Mouse (Mus musculus): ENCODE measurements around the gene Ifnar2. TPM values are rescaled to one million over a fixed set of nuclear protein-coding genes. Genes with fewer than 3 reads are reported as not detected.

The Ifnar2 gene
- polyA plus RNA-seq (2015; fragmentation: Nextera tagmentation; extraction: Ambion mirVana): 67.4 and 74.0 TPM in 2 replicates

- peaks cover 29% of the 10 kb centered on the region for H3K36me3 ChIP-seq
- WGBS (ENCODE audit: insufficient replicate concordance): under 1% methylated on average over 61 of the region's 62 CpGs
- peak; percentile 96 for ATAC-seq (ENCODE audit: low read depth)
Measured at GRCm38 (mm10) chr16:91372577-91373472, at the start of gene Ifnar2. Ifnar2 (plus strand) TSS chr16:91372783.

GRCm38 (mm10) chr16:91327605-91328004 is 45.0 kb upstream of the Ifnar2 start:
- H3K4me3 ChIP-seq (replicated peaks): no peak overlapping the region
- H3K27ac ChIP-seq: no peak overlapping the region
- no peaks in the 10 kb centered on the region for H3K9me3 ChIP-seq (replicated peaks)
- H3K36me3 ChIP-seq: no peaks in the 10 kb centered on the region
- ATAC-seq (ENCODE audit: low read depth) (no peak), DNase-seq (no peak)
- no peak overlapping the region for H3K9ac ChIP-seq
- H3K4me1 ChIP-seq (replicated peaks): no peaks in the 10 kb centered on the region
- no peak overlapping the region for H3K4me2 ChIP-seq
- peaks cover 37% of the 10 kb centered on the region for H3K27me3 ChIP-seq
- 71% methylated on average over 7 of the region's 7 CpGs for WGBS (ENCODE audit: insufficient replicate concordance)

More at GRCm38 (mm10) chr16:91372577-91373472, at the start of gene Ifnar2:
- no peaks in the 10 kb centered on the region for H3K27me3 ChIP-seq
- H3K27ac ChIP-seq: peak within 1 kb of the TSS; percentile 99
- peak; percentile 86 for DNase-seq
- H3K4me3 ChIP-seq (replicated peaks): peak within 1 kb of the TSS; percentile 98
- H3K4me2 ChIP-seq: peak within 1 kb of the TSS; percentile 84
- H3K4me1 ChIP-seq (replicated peaks): peaks cover 62% of the 10 kb centered on the region
- no peaks in the 10 kb centered on the region; the same call in 1 of the 2 replicates for H3K9me3 ChIP-seq (replicated peaks)
- peak within 1 kb of the TSS; percentile 100 for H3K9ac ChIP-seq

GRCm38 (mm10) chr16:91328922-91329321 is 43.7 kb upstream of the Ifnar2 start:
- no peaks in the 10 kb centered on the region for H3K4me1 ChIP-seq (replicated peaks)
- H3K9me3 ChIP-seq (replicated peaks): no peaks in the 10 kb centered on the region
- H3K4me2 ChIP-seq: no peak overlapping the region
- DNase-seq: no peak
- H3K4me3 ChIP-seq (replicated peaks): no peak overlapping the region
- no peaks in the 10 kb centered on the region for H3K36me3 ChIP-seq
- no peak for ATAC-seq (ENCODE audit: low read depth)
- no peak overlapping the region for H3K9ac ChIP-seq
- whole genome bisulfite sequencing (ENCODE audit: insufficient replicate concordance): 66% methylated on average over 19 of the region's 19 CpGs
- peaks cover 42% of the 10 kb centered on the region for H3K27me3 ChIP-seq
- no peak overlapping the region for H3K27ac ChIP-seq

- H3K4me3 ChIP-seq (replicated peaks): no peak overlapping the region
- H3K36me3 ChIP-seq: no peaks in the 10 kb centered on the region
- no peak overlapping the region for H3K27ac ChIP-seq
- H3K4me1 ChIP-seq (replicated peaks): no peaks in the 10 kb centered on the region
- no peak for DNase-seq
- WGBS (ENCODE audit: insufficient replicate concordance): 63% methylated on average over 6 of the region's 6 CpGs
- H3K9me3 ChIP-seq (replicated peaks): no peaks in the 10 kb centered on the region
- no peak overlapping the region for H3K9ac ChIP-seq
- ATAC-seq (ENCODE audit: low read depth): no peak
- H3K4me2 ChIP-seq: no peak overlapping the region
- peaks cover 45% of the 10 kb centered on the region for H3K27me3 ChIP-seq
Measured at GRCm38 (mm10) chr16:91330496-91330895, 42.1 kb upstream of the Ifnar2 start.

GRCm38 (mm10) chr16:91331153-91331552 is 41.4 kb upstream of the Ifnar2 start:
- ATAC-seq (ENCODE audit: low read depth): no peak
- no peaks in the 10 kb centered on the region for H3K36me3 ChIP-seq
- H3K4me3 ChIP-seq (replicated peaks): no peak overlapping the region
- DNase-seq: no peak
- H3K27ac ChIP-seq: no peak overlapping the region
- H3K9me3 ChIP-seq (replicated peaks): no peaks in the 10 kb centered on the region
- no peak overlapping the region for H3K9ac ChIP-seq
- H3K27me3 ChIP-seq: peaks cover 45% of the 10 kb centered on the region
- 30% methylated on average over 5 of the region's 5 CpGs for WGBS (ENCODE audit: insufficient replicate concordance)
- H3K4me1 ChIP-seq (replicated peaks): peaks cover 1% of the 10 kb centered on the region; the same call in 1 of the 2 replicates
- no peak overlapping the region for H3K4me2 ChIP-seq

- Histone ChIP-seq H3K4me3 (replicated peaks) (no peak overlapping the region), H3K27me3 (peaks cover 40% of the 10 kb centered on the region), H3K27ac (no peak overlapping the region), H3K4me1 (replicated peaks) (peaks cover 17% of the 10 kb centered on the region), H3K4me2 (no peak overlapping the region), H3K9me3 (replicated peaks) (no peaks in the 10 kb centered on the region), H3K36me3 (no peaks in the 10 kb centered on the region), H3K9ac (no peak overlapping the region)
- 42% methylated on average over 7 of the region's 7 CpGs for WGBS (ENCODE audit: insufficient replicate concordance)
- no peak for DNase-seq
- no peak for ATAC-seq (ENCODE audit: low read depth)
Measured at GRCm38 (mm10) chr16:91332880-91333279, 39.7 kb upstream of the Ifnar2 start.

GRCm38 (mm10) chr16:91334190-91334893 is 38.2 kb upstream of the Ifnar2 start:
- Histone ChIP-seq H3K27me3 (peaks cover 26% of the 10 kb centered on the region), H3K4me1 (replicated peaks) (peaks cover 17% of the 10 kb centered on the region), H3K4me3 (replicated peaks) (no peak overlapping the region), H3K4me2 (no peak overlapping the region), H3K9me3 (replicated peaks) (no peaks in the 10 kb centered on the region), H3K36me3 (no peaks in the 10 kb centered on the region), H3K27ac (no peak overlapping the region), H3K9ac (no peak overlapping the region)
- 49% methylated on average over 10 of the region's 10 CpGs for WGBS (ENCODE audit: insufficient replicate concordance)
- no peak for ATAC-seq (ENCODE audit: low read depth)
- no peak for DNase-seq

GRCm38 (mm10) chr16:91336753-91337152 is 35.8 kb upstream of the Ifnar2 start:
- WGBS (ENCODE audit: insufficient replicate concordance): 17% methylated on average over 4 of the region's 4 CpGs
- no peaks in the 10 kb centered on the region for H3K9me3 ChIP-seq (replicated peaks)
- H3K27me3 ChIP-seq: peaks cover 12% of the 10 kb centered on the region; the same call in 1 of the 2 replicates
- DNase-seq: no peak
- no peaks in the 10 kb centered on the region for H3K36me3 ChIP-seq
- H3K9ac ChIP-seq: no peak overlapping the region
- H3K27ac ChIP-seq: no peak overlapping the region
- no peak overlapping the region for H3K4me2 ChIP-seq
- H3K4me1 ChIP-seq (replicated peaks): peaks cover 17% of the 10 kb centered on the region
- H3K4me3 ChIP-seq (replicated peaks): no peak overlapping the region
- peak; percentile 90 for ATAC-seq (ENCODE audit: low read depth)

- H3K36me3 ChIP-seq: no peaks in the 10 kb centered on the region
- 68% methylated on average over 5 of the region's 5 CpGs for whole genome bisulfite sequencing (ENCODE audit: insufficient replicate concordance)
- H3K27ac ChIP-seq: no peak overlapping the region
- ATAC-seq (ENCODE audit: low read depth) (no peak), DNase-seq (no peak)
- H3K9ac ChIP-seq: no peak overlapping the region
- H3K4me2 ChIP-seq: no peak overlapping the region
- no peak overlapping the region for H3K4me3 ChIP-seq (replicated peaks)
- peaks cover 17% of the 10 kb centered on the region for H3K4me1 ChIP-seq (replicated peaks)
- peaks cover 12% of the 10 kb centered on the region; the same call in 1 of the 2 replicates for H3K27me3 ChIP-seq
- no peaks in the 10 kb centered on the region for H3K9me3 ChIP-seq (replicated peaks)
Measured at GRCm38 (mm10) chr16:91337480-91337879, 35.1 kb upstream of the Ifnar2 start.

- H3K4me3 ChIP-seq (replicated peaks): no peak overlapping the region
- H3K4me2 ChIP-seq: no peak overlapping the region
- H3K9me3 ChIP-seq (replicated peaks): no peaks in the 10 kb centered on the region
- no peaks in the 10 kb centered on the region for H3K36me3 ChIP-seq
- 0 out of 2 replicates have a peak overlapping the region, but pooled peaks have one; percentile 21 for H3K27ac ChIP-seq
- H3K4me1 ChIP-seq (replicated peaks): no peaks in the 10 kb centered on the region
- DNase-seq (no peak), ATAC-seq (ENCODE audit: low read depth) (no peak)
- H3K27me3 ChIP-seq: 0 out of 2 replicates have a peak, but pooled peaks cover 5% of the 10 kb centered on the region
- H3K9ac ChIP-seq: no peak overlapping the region
- 69% methylated on average over 9 of the region's 9 CpGs for WGBS (ENCODE audit: insufficient replicate concordance)
Measured at GRCm38 (mm10) chr16:91346491-91346890, 26.1 kb upstream of the Ifnar2 start.

GRCm38 (mm10) chr16:91347491-91348263 is 24.9 kb upstream of the Ifnar2 start:
- no peak for ATAC-seq (ENCODE audit: low read depth)
- Histone ChIP-seq H3K27me3 (0 out of 2 replicates have a peak, but pooled peaks cover 5% of the 10 kb centered on the region), H3K4me3 (replicated peaks) (no peak overlapping the region), H3K4me2 (no peak overlapping the region), H3K27ac (no peak overlapping the region), H3K9ac (no peak overlapping the region), H3K36me3 (no peaks in the 10 kb centered on the region), H3K9me3 (replicated peaks) (no peaks in the 10 kb centered on the region), H3K4me1 (replicated peaks) (peaks cover 10% of the 10 kb centered on the region)
- DNase-seq: no peak
- 65% methylated on average over 20 of the region's 20 CpGs for WGBS (ENCODE audit: insufficient replicate concordance)

All from liver, embryonic 13.5 days (tissue).